Mouse (Mus musculus) pancreas, adult 10 weeks (tissue): ENCODE measurements around the gene Snapin. TPM values are rescaled to one million over a fixed set of nuclear protein-coding genes. Genes with fewer than 3 reads are reported as not detected.

Experiments
- polyA plus RNA-seq: library from polyadenylated mRNA; stranded (reverse); fragments of 350-450 nt; fragmentation: Illumina TruSeq; extraction: RNeasy Lipid Tissue Mini Kit (QIAGEN cat#74804); gene quantifications from one replicate; pipeline ENCODE4 v1.2.3, GENCODE M21; 2015; ENCODE audit warnings: low read depth, low replicate concordance; ENCODE audit not compliant: insufficient read depth

Gene Snapin
- 11.3 TPM for polyA plus RNA-seq

GRCm38 (mm10) chr3:90490696-90491256 is at the start of gene Snapin:
Gene Snapin (minus strand): TSS chr3:90491033.

GRCm38 (mm10) chr3:90537141-90537904 is 46.5 kb upstream of the Snapin start, which contains the start of gene S100a16:
Gene S100a16 (plus strand): TSS chr3:90537254.

GRCm38 (mm10) chr3:90526580-90526979 is 35.7 kb upstream of the Snapin start, which contains the start of gene S100a14:
Gene S100a14 (plus strand): TSS chr3:90526856.

GRCm38 (mm10) chr3:90513796-90514590 is 23.2 kb upstream of the Snapin start, which contains the start of the genes S100a1 and S100a13:
Gene S100a1 (minus strand): TSS chr3:90514392.
Gene S100a13 (plus strand): TSS chr3:90514435.

GRCm38 (mm10) chr3:90508950-90509746 is 18.3 kb upstream of the Snapin start, which contains the start of gene Chtop:
Gene Chtop (minus strand): TSS chr3:90509498.

GRCm38 (mm10) chr3:90475831-90476611 is 14.8 kb downstream of the Snapin start, which contains the start of gene Ilf2:
Gene Ilf2 (plus strand): TSS chr3:90476126.

GRCm38 (mm10) chr3:90465686-90466310 is 25.0 kb downstream of the Snapin start, which contains the start of gene Npr1:
Gene Npr1 (minus strand): TSS chr3:90465866.

Other genes with a start within 250 kb of the Snapin start
- not detected for gene Creb3l4, start 247.5 kb downstream of the Snapin start, polyA plus RNA-seq
- gene Slc39a1, start 242.9 kb downstream of the Snapin start, polyA plus RNA-seq: 13.2 TPM
- 9.5 TPM for gene Crtc2, start 236.9 kb downstream of the Snapin start, polyA plus RNA-seq
- 3.7 TPM for gene Dennd4b, start 225.8 kb downstream of the Snapin start, polyA plus RNA-seq
- 3.5 TPM for gene Gatad2b, start 197.9 kb downstream of the Snapin start, polyA plus RNA-seq
- gene Slc27a3, start 101.1 kb downstream of the Snapin start, polyA plus RNA-seq: 6.5 TPM
- gene Ints3, start 57.4 kb downstream of the Snapin start, polyA plus RNA-seq: 12.9 TPM
- gene Npr1, start 25.2 kb downstream of the Snapin start, polyA plus RNA-seq: 24.0 TPM
- 10.1 TPM for gene Ilf2, start 14.9 kb downstream of the Snapin start, polyA plus RNA-seq
- 22.0 TPM for gene Chtop, start 18.5 kb upstream of the Snapin start, polyA plus RNA-seq
- 42.7 TPM for gene S100a1, start 23.4 kb upstream of the Snapin start, polyA plus RNA-seq
- 22.3 TPM for gene S100a13, start 23.4 kb upstream of the Snapin start, polyA plus RNA-seq
- not detected for gene S100a14, start 35.8 kb upstream of the Snapin start, polyA plus RNA-seq
- gene S100a16, start 46.2 kb upstream of the Snapin start, polyA plus RNA-seq: 41.8 TPM
- not detected for gene S100a3, start 69.5 kb upstream of the Snapin start, polyA plus RNA-seq
- not detected for gene S100a2, start 99.2 kb upstream of the Snapin start, polyA plus RNA-seq
- gene Gm42674, start 110.9 kb upstream of the Snapin start, polyA plus RNA-seq: not detected
- 10.9 TPM for gene S100a4, start 112.7 kb upstream of the Snapin start, polyA plus RNA-seq
- not detected for gene S100a5, start 117.5 kb upstream of the Snapin start, polyA plus RNA-seq
- gene S100a6, start 121.8 kb upstream of the Snapin start, polyA plus RNA-seq: 248 TPM
- 0.89 TPM for gene S100a7a, start 163.0 kb upstream of the Snapin start, polyA plus RNA-seq
- gene S100a8, start 177.9 kb upstream of the Snapin start, polyA plus RNA-seq: not detected
- gene S100a9, start 204.7 kb upstream of the Snapin start, polyA plus RNA-seq: not detected
- gene Pglyrp4, start 235.9 kb upstream of the Snapin start, polyA plus RNA-seq: not detected